Mouse (Mus musculus) midbrain, embryonic 16.5 days (tissue): ENCODE data around the gene Ttc17. TPM values are rescaled to one million over a fixed set of nuclear protein-coding genes. Genes with fewer than 3 reads are reported as not detected.

Experiments
- ATAC-seq: fragments of 200-750 bp; cut with Nextera tagmentation; 2 replicates; pipeline ENCODE4 v1.8.0; 2017; ENCODE audit warnings: moderate TSS enrichment
- H3K27ac ChIP-seq: fragments of 300-500 bp; sonication (generic); 2 replicates; pipeline ENCODE4 v1.5.1; 2014; ENCODE audit warnings: mild to moderate bottlenecking, low read length, mixed read lengths
- H3K27me3 ChIP-seq: fragments of 300-500 bp; sonication (generic); 2 replicates; pipeline ENCODE4 v1.6.1; 2014; ENCODE audit warnings: low read depth, low read length, mixed read lengths; ENCODE audit not compliant: control insufficient read depth, insufficient read depth
- H3K36me3 ChIP-seq: fragments of 300-500 bp; sonication (generic); 2 replicates; pipeline ENCODE4 v1.6.1; 2014; ENCODE audit warnings: mild to moderate bottlenecking, low read length, moderate library complexity, mixed read lengths; ENCODE audit not compliant: control insufficient read depth, insufficient read depth
- H3K4me1 ChIP-seq: fragments of 300-500 bp; sonication (generic); 2 replicates; pipeline ENCODE4 v1.6.1; 2014; ENCODE audit warnings: mild to moderate bottlenecking, low read length, mixed read lengths; ENCODE audit not compliant: control insufficient read depth, insufficient read depth
- H3K4me2 ChIP-seq: fragments of 300-500 bp; sonication (generic); 2 replicates; pipeline ENCODE4 v1.6.1; 2014; ENCODE audit warnings: mild to moderate bottlenecking, low read length, mixed read lengths
- H3K4me3 ChIP-seq: fragments of 300-500 bp; sonication (generic); 2 replicates; pipeline ENCODE4 v1.5.1; 2014; ENCODE audit warnings: low read depth, mild to moderate bottlenecking, low read length, moderate library complexity, mixed read lengths
- H3K9ac ChIP-seq: fragments of 300-500 bp; sonication (generic); 2 replicates; pipeline ENCODE4 v1.6.1; 2014; ENCODE audit warnings: low read depth, low read length, mixed read lengths
- H3K9me3 ChIP-seq: fragments of 300-500 bp; sonication (generic); replicated peaks from 2 replicates; pipeline ENCODE4 v1.6.1; 2014; ENCODE audit warnings: mild to moderate bottlenecking, low read length, mixed read lengths; ENCODE audit not compliant: control insufficient read depth, poor library complexity, severe bottlenecking
- WGBS: fragments of 180-500 bp; shearing (Covaris S2); extraction: QIAGEN DNeasy Blood & Tissue Kit; methylation state at CpG from one replicate; pipeline ENCODE4 v1.1.7; 2014; 5-methylcytosine and 5-hydroxymethylcytosine counted together
- polyA plus RNA-seq: library from polyadenylated mRNA; unstranded; fragments of >200 nt; fragmentation: Nextera tagmentation; extraction: Ambion mirVana; gene quantifications from 2 replicates; pipeline ENCODE4 v1.2.1, GENCODE M21; 2015

The Ttc17 gene
- polyA plus RNA-seq, 1 experiment from 2014 or later, result 26.1 TPM

DNA sequence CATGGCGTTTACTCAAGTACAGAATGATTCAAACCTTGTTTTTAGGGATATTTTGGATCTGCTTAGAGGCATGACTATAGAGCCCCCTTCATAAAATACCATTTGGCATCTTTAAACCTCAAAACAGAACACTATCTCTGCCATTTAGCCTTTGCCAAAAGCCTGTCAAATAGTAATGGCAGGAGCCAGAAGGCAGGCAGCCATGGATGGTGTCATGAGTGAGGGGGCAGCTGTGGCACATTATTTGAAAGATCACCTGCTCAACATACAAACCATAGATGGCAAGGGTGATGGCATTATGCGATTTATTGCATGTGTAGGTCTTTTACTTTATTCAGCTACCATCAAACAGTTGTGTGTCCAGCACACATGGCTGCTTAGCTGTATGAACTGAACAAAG lies 73.4 kb downstream of the Ttc17 start:
- no peak for ATAC-seq
- no peak overlapping the region for H3K9ac ChIP-seq
- no peaks in the 10 kb centered on the region for H3K27me3 ChIP-seq
- no peak overlapping the region for H3K4me3 ChIP-seq
- H3K36me3 ChIP-seq, result peaks cover 48% of the 10 kb centered on the region
- no peak overlapping the region for H3K27ac ChIP-seq
- H3K9me3 ChIP-seq, result no peaks in the 10 kb centered on the region
- H3K4me1 ChIP-seq, result no peaks in the 10 kb centered on the region
- WGBS, result 99% methylated on average over 2 of the region's 2 CpGs
- no peak overlapping the region for H3K4me2 ChIP-seq

DNA sequence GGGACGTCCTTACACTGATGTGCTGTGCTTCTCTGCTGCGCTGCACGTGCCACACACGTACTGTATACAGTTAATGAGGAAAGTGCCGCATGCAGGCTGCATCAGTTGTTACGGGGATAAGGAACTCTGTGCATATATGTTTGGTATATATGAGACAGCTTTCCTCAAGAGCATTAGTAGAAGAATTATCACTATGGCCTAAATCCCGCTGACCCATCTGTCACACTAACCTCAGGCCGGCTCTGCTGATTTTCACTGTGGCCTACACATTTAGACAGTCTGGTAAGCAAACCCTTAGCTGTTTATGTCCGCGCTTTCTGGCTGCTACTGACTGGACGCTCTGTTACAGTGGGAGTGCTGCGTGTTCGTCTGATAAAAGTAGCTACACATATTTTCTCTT lies 77.2 kb downstream of the Ttc17 start:
- Histone ChIP-seq H3K4me1 (no peaks in the 10 kb centered on the region), H3K4me3 (no peak overlapping the region), H3K27me3 (no peaks in the 10 kb centered on the region), H3K36me3 (peaks cover 51% of the 10 kb centered on the region), H3K27ac (no peak overlapping the region), H3K9me3 (no peaks in the 10 kb centered on the region), H3K9ac (no peak overlapping the region), H3K4me2 (no peak overlapping the region)
- WGBS, result 96% methylated on average over 13 of the region's 13 CpGs
- ATAC-seq, result no peak

DNA sequence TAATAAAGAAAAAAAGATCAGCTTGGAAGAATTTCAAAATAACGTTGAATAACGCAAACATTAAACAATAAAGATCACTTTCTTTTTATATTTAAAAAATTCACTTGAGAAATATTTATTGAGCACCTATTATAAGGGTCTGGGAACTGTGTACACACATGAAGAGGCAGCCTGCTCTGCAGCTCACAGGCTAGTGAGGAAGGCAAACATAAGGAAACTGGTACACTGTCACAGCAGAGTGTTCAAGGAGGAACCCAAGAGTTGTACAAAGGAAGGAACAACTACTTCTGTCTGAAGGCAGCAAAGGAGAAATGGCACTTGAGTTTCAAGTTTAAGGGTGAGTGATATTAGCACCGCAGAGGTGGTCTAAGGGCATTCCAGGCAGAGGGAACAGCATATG lies 78.7 kb downstream of the Ttc17 start:
- Histone ChIP-seq H3K9me3 (no peaks in the 10 kb centered on the region), H3K4me1 (no peaks in the 10 kb centered on the region), H3K27me3 (no peaks in the 10 kb centered on the region), H3K9ac (no peak overlapping the region), H3K36me3 (peaks cover 59% of the 10 kb centered on the region), H3K27ac (no peak overlapping the region), H3K4me3 (no peak overlapping the region), H3K4me2 (no peak overlapping the region)
- no peak for ATAC-seq
- WGBS, result 98% methylated on average over 3 of the region's 3 CpGs

- no peak overlapping the region for H3K4me3 ChIP-seq
- no peak for ATAC-seq
- H3K9ac ChIP-seq, result no peak overlapping the region
- H3K27ac ChIP-seq, result no peak overlapping the region
- H3K9me3 ChIP-seq, result no peaks in the 10 kb centered on the region
- 83% methylated on average over 2 of the region's 2 CpGs for WGBS
- H3K4me1 ChIP-seq, result no peaks in the 10 kb centered on the region
- H3K36me3 ChIP-seq, result peaks cover 39% of the 10 kb centered on the region
- H3K4me2 ChIP-seq, result no peak overlapping the region
- H3K27me3 ChIP-seq, result no peaks in the 10 kb centered on the region
These were observed 86.7 kb downstream of the Ttc17 start for GRCm38 (mm10) chr2:94319780-94320179.

GRCm38 (mm10) chr2:94316526-94316925 lies 90.0 kb downstream of the Ttc17 start:
- WGBS, result 57% methylated on average over 5 of the region's 5 CpGs
- Histone ChIP-seq H3K9me3 (no peaks in the 10 kb centered on the region), H3K27me3 (no peaks in the 10 kb centered on the region), H3K4me1 (no peaks in the 10 kb centered on the region), H3K9ac (no peak overlapping the region), H3K36me3 (peaks cover 30% of the 10 kb centered on the region), H3K4me2 (no peak overlapping the region), H3K27ac (no peak overlapping the region), H3K4me3 (no peak overlapping the region)
- no peak for ATAC-seq

GRCm38 (mm10) chr2:94303984-94304383 lies 102.5 kb downstream of the Ttc17 start:
- ATAC-seq, result no peak
- Histone ChIP-seq H3K4me3 (no peak overlapping the region), H3K4me2 (no peak overlapping the region), H3K27ac (no peak overlapping the region), H3K9ac (no peak overlapping the region), H3K36me3 (peaks cover 21% of the 10 kb centered on the region), H3K27me3 (no peaks in the 10 kb centered on the region), H3K4me1 (no peaks in the 10 kb centered on the region), H3K9me3 (peaks cover 5% of the 10 kb centered on the region; the same call in 1 of the 2 replicates)
- WGBS, result 92% methylated on average over 10 of the region's 10 CpGs

GRCm38 (mm10) chr2:94302393-94302792 lies 104.1 kb downstream of the Ttc17 start:
- H3K9ac ChIP-seq, result no peak overlapping the region
- peaks cover 21% of the 10 kb centered on the region for H3K36me3 ChIP-seq
- no peak overlapping the region for H3K4me3 ChIP-seq
- no peaks in the 10 kb centered on the region for H3K4me1 ChIP-seq
- no peak overlapping the region for H3K27ac ChIP-seq
- no peak for ATAC-seq
- no peak overlapping the region for H3K4me2 ChIP-seq
- peaks cover 5% of the 10 kb centered on the region; the same call in 1 of the 2 replicates for H3K9me3 ChIP-seq
- no peaks in the 10 kb centered on the region for H3K27me3 ChIP-seq
- WGBS, result 85% methylated on average over 5 of the region's 5 CpGs

DNA sequence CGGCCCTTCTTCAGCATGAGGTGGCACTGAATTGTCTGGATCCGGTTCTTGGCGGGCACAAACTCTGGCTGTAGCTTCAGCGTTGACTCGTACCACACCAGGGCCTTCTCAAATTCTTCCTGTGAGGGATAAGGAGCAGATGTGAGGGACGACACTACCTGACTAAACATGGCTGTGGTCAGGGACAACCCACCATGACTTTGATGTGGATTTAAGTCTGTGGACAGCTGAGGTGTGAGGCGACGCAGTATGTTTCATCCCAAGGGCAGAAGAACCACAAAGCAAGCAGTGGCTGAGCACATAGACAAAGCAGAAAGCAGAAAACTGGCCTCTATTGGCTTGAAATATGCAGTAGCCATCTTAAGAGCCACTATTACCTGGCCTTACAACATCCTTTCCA lies 104.7 kb downstream of the Ttc17 start:
- H3K9me3 ChIP-seq, result peaks cover 5% of the 10 kb centered on the region; the same call in 1 of the 2 replicates
- H3K9ac ChIP-seq, result no peak overlapping the region
- H3K36me3 ChIP-seq, result peaks cover 21% of the 10 kb centered on the region
- no peak overlapping the region for H3K27ac ChIP-seq
- no peak for ATAC-seq
- no peak overlapping the region for H3K4me3 ChIP-seq
- 94% methylated on average over 8 of the region's 8 CpGs for WGBS
- no peak overlapping the region for H3K4me2 ChIP-seq
- no peaks in the 10 kb centered on the region for H3K4me1 ChIP-seq
- no peaks in the 10 kb centered on the region for H3K27me3 ChIP-seq

DNA sequence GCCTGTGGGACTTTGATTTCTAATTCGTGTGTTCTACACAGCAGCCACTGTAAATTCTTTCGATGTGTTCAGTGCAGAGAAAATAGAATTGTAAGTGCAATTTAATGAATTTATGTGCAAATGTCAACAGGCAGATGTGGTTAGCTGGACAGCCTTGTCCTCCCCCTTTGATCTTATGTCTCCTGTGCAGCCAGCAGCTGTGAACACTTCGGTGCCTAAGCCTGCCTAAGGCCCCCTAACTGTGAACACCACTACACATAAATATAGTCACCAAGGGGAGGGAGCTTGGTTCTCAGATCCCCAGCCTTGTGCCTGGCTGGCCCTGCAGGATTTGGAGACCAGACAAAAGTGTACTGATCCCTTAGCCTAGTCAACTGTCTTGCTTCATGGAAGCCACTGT lies 109.0 kb downstream of the Ttc17 start:
- Histone ChIP-seq H3K36me3 (peaks cover 18% of the 10 kb centered on the region), H3K27me3 (no peaks in the 10 kb centered on the region), H3K27ac (no peak overlapping the region), H3K9ac (no peak overlapping the region), H3K4me3 (no peak overlapping the region), H3K4me1 (no peaks in the 10 kb centered on the region), H3K4me2 (no peak overlapping the region), H3K9me3 (peaks cover 5% of the 10 kb centered on the region; the same call in 1 of the 2 replicates)
- WGBS, result 56% methylated on average over 3 of the region's 3 CpGs
- ATAC-seq, result no peak
